Mouse (Mus musculus): ENCODE measurements at regions not wholly inside any gene's neighbourhood (a gene's known extent, or its start where the extent isn't known, plus 50 kb on each side); places are given as distances from the start of the nearest gene placed in this dataset.

GRCm38 (mm10) chr7:137888731-137889130 lies 451.3 kb downstream of the Glrx3 start:
- no peak for DNase-seq

GRCm38 (mm10) chr7:137906424-137907060 lies 469.1 kb downstream of the Glrx3 start:
- DNase-seq, result no peak

- peak; percentile 59 for DNase-seq
Measured at GRCm38 (mm10) chr7:137909456-137909855, 472.0 kb downstream of the Glrx3 start.

GRCm38 (mm10) chr7:137913551-137914105 lies 476.2 kb downstream of the Glrx3 start:
- no peak for DNase-seq

- DNase-seq, result peak; percentile 65
Measured at GRCm38 (mm10) chr7:137914506-137914905, 477.1 kb downstream of the Glrx3 start.

GRCm38 (mm10) chr7:137916351-137916750 lies 478.9 kb downstream of the Glrx3 start:
- no peak for DNase-seq

GRCm38 (mm10) chr7:137924464-137925167 lies 472.9 kb downstream of the Tcerg1l start:
- DNase-seq, result no peak

GRCm38 (mm10) chr7:137925656-137926055 lies 471.9 kb downstream of the Tcerg1l start:
- no peak for DNase-seq

- DNase-seq, result no peak
Measured at GRCm38 (mm10) chr7:137927371-137927770, 470.2 kb downstream of the Tcerg1l start.

- DNase-seq, result no peak
Measured at GRCm38 (mm10) chr7:137930200-137930599, 467.3 kb downstream of the Tcerg1l start.

GRCm38 (mm10) chr7:137935896-137936295 lies 461.6 kb downstream of the Tcerg1l start:
- DNase-seq, result peak; percentile 34

GRCm38 (mm10) chr7:137939116-137939515 lies 458.4 kb downstream of the Tcerg1l start:
- DNase-seq, result no peak

GRCm38 (mm10) chr7:137940084-137940483 lies 457.4 kb downstream of the Tcerg1l start:
- no peak for DNase-seq

- no peak for DNase-seq
Measured at GRCm38 (mm10) chr7:137944991-137945390, 452.5 kb downstream of the Tcerg1l start.

GRCm38 (mm10) chr7:137947424-137947823 lies 450.1 kb downstream of the Tcerg1l start:
- no peak for DNase-seq

- no peak for DNase-seq
Measured at GRCm38 (mm10) chr7:137957354-137957753, 440.2 kb downstream of the Tcerg1l start.

GRCm38 (mm10) chr7:137957848-137958247 lies 439.7 kb downstream of the Tcerg1l start:
- no peak for DNase-seq

- no peak for DNase-seq
Measured at GRCm38 (mm10) chr7:137963470-137964095, 433.9 kb downstream of the Tcerg1l start.

- no peak for DNase-seq
Measured at GRCm38 (mm10) chr7:137974705-137975104, 422.8 kb downstream of the Tcerg1l start.

- no peak for DNase-seq
Measured at GRCm38 (mm10) chr7:137977527-137977926, 420.0 kb downstream of the Tcerg1l start.

- DNase-seq, result no peak
Measured at GRCm38 (mm10) chr7:137979361-137979760, 418.2 kb downstream of the Tcerg1l start.

- DNase-seq, result no peak
Measured at GRCm38 (mm10) chr7:138005806-138006205, 391.7 kb downstream of the Tcerg1l start.

- DNase-seq, result no peak
Measured at GRCm38 (mm10) chr7:138006971-138007370, 390.6 kb downstream of the Tcerg1l start.

- no peak for DNase-seq
Measured at GRCm38 (mm10) chr7:138008601-138009000, 388.9 kb downstream of the Tcerg1l start.

Data from kidney, adult 11 months (tissue).